Mouse (Mus musculus) megakaryocyte, adult 5-6 weeks (primary cell): Measurements from ENCODE around the gene Tmprss7. TPM values are rescaled to one million over a fixed set of nuclear protein-coding genes. Genes with fewer than 3 reads are reported as not detected.

Source experiments
- ATAC-seq: 2 replicates; pipeline ENCODE4 v1.8.0; 2016; ENCODE audit warnings: mild to moderate bottlenecking, inconsistent platforms; ENCODE audit not compliant: poor library complexity, severe bottlenecking
- total RNA-seq, 2 experiments: library from RNA; stranded (forward) in 1 of 2; stranded (reverse) in 1 of 2; fragments of 153-499, 151-499 nt in 1 of 2; fragments of 221-1000, 200-1000 nt in 1 of 2; gene quantifications; 2 replicates each; pipeline versions ENCODE4 v1.2.3 to v1.2.4; 2015 to 2017

The Tmprss7 gene
- total RNA-seq, 2 experiments from 2014 or later = 0.11 TPM; not detected in 1

GRCm38 (mm10) chr16:45686833-45687232 is 6.6 kb downstream of the Tmprss7 start:
- no peak for ATAC-seq

- no peak for ATAC-seq
These were observed 8.2 kb downstream of the Tmprss7 start for GRCm38 (mm10) chr16:45685295-45685694.

GRCm38 (mm10) chr16:45684815-45685214 is 8.6 kb downstream of the Tmprss7 start:
- ATAC-seq = peak; percentile 91

GRCm38 (mm10) chr16:45676462-45676861 is 17.0 kb downstream of the Tmprss7 start:
- no peak for ATAC-seq

GRCm38 (mm10) chr16:45670005-45670404 is 23.5 kb downstream of the Tmprss7 start:
- no peak for ATAC-seq

GRCm38 (mm10) chr16:45668178-45668577 is 25.3 kb downstream of the Tmprss7 start:
- peak; percentile 23 for ATAC-seq

- ATAC-seq = peak; percentile 94
These were observed 27.3 kb downstream of the Tmprss7 start for GRCm38 (mm10) chr16:45666136-45666535.

- no peak for ATAC-seq
These were observed 31.1 kb downstream of the Tmprss7 start for GRCm38 (mm10) chr16:45662381-45662780.

- no peak for ATAC-seq
These were observed 33.9 kb downstream of the Tmprss7 start for GRCm38 (mm10) chr16:45659596-45659995.

GRCm38 (mm10) chr16:45658248-45658647 is 35.2 kb downstream of the Tmprss7 start:
- no peak for ATAC-seq

- ATAC-seq = peak; percentile 53
These were observed 35.8 kb downstream of the Tmprss7 start for GRCm38 (mm10) chr16:45657574-45658159.

GRCm38 (mm10) chr16:45654465-45654864 is 39.0 kb downstream of the Tmprss7 start:
- ATAC-seq = no peak

- peak; percentile 64 for ATAC-seq
These were observed 39.5 kb downstream of the Tmprss7 start, which contains the start of gene BC016579 for GRCm38 (mm10) chr16:45653934-45654332. Gene BC016579 (minus strand): TSS chr16:45654068.

GRCm38 (mm10) chr16:45653009-45653933 is 40.2 kb downstream of the Tmprss7 start:
- 0 out of 2 replicates have a peak, but pooled peaks have one; percentile 17 for ATAC-seq

GRCm38 (mm10) chr16:45651497-45651896 is 42.0 kb downstream of the Tmprss7 start:
- peak; percentile 49 for ATAC-seq

- peak; percentile 54; the same call in 1 of the 2 replicates for ATAC-seq
These were observed 49.1 kb downstream of the Tmprss7 start for GRCm38 (mm10) chr16:45644380-45644779.

GRCm38 (mm10) chr16:45643944-45644343 is 49.5 kb downstream of the Tmprss7 start:
- ATAC-seq = no peak

GRCm38 (mm10) chr16:45641301-45641700 is 52.2 kb downstream of the Tmprss7 start:
- ATAC-seq = no peak

- no peak for ATAC-seq
These were observed 53.2 kb downstream of the Tmprss7 start for GRCm38 (mm10) chr16:45640070-45640762.

GRCm38 (mm10) chr16:45635826-45636225 is 57.6 kb downstream of the Tmprss7 start:
- ATAC-seq = no peak

GRCm38 (mm10) chr16:45632420-45632819 is 61.0 kb downstream of the Tmprss7 start:
- no peak for ATAC-seq
